Mouse (Mus musculus) brown adipose tissue, adult 24 weeks (tissue): ENCODE results near the gene Prpf31. TPM values are rescaled to one million over a fixed set of nuclear protein-coding genes. Genes with fewer than 3 reads are reported as not detected.
A peak's percentile ranks its signal among the peaks of the same experiment; 100 is the strongest.
"Not testable (repeated sequence)": the region's sequence is repeated elsewhere in the genome, so short reads cannot be mapped to it uniquely, and the experiment has no call there.

Experiments
- H3K27ac ChIP-seq: fragments of 200-500 bp; replicated peaks from 2 replicates; pipeline ENCODE4 v1.5.1; 2012; ENCODE audit warnings: low read depth, mild to moderate bottlenecking, low read length
- H3K4me1 ChIP-seq: fragments of 200-500 bp; 2 replicates; pipeline ENCODE4 v1.6.1; 2012; ENCODE audit warnings: low read length, mixed read lengths; ENCODE audit not compliant: control insufficient read depth, insufficient read depth, insufficient read length
- H3K4me3 ChIP-seq: fragments of 200-500 bp; 2 replicates; pipeline ENCODE4 v1.5.1; 2012; ENCODE audit warnings: low read depth, mild to moderate bottlenecking, low read length, moderate library complexity; ENCODE audit not compliant: insufficient read depth
- polyA plus RNA-seq: library from polyadenylated mRNA; stranded (reverse); fragments of >200 nt; gene quantifications from 2 replicates; pipeline ENCODE4 v1.2.4, GENCODE M21; 2012; ENCODE audit not compliant: missing spikeins, insufficient read depth, insufficient read length

Gene Prpf31
- polyA plus RNA-seq: 18.7 and 20.7 TPM in 2 replicates

DNA sequence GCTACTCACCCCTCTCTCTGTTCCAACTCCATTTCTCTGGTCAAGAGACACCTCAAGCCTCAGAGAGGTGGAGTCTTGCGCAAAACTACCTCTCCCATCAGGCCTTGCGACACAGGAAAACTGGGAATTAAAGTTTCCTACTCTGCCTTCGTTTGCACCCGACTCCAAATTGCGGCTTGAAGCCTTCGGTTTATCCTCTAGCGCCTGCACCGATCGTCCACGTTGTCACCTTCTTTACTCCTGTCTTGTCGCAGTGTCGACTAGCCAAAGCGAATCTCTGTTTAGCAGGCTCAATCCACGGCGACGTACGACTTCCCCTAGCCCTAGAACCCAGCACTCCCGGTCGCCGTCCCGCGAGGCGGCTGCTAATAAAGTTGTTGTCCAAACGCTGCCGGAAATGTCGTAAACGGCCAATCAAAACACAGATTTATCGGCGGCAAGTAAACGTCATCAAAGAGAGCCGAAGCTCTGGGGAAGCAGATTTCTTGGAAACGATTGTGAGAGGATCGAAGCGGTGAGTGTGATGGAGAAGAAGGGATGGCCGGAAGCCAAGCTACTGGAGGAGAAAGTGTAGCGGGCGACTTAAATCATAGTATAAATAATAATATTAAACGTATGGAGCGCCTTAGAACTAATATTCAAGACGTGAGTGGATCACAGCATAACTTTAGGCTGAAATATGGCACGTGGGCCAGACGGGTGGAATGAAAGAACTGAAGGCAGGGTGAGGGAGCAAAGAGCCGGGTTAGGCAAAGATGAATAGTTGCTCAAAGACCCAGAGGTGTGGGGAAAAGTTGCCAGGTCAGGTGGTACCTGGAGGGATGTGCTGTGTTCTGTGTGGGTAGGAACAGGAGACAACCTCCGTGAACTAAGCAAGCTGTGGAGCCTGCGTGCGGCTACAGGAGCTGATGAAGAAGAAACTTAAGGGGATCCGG is at the start of gene Prpf31, which contains the start of gene Tfpt:
TSS of gene Prpf31 (plus strand) at position 443 of the 935 bp plus-strand sequence.
TSS of gene Tfpt (minus strand) at position 387 of the 935 bp plus-strand sequence.
- peaks cover 10% of the 10 kb centered on the region for H3K4me1 ChIP-seq
- peak within 1 kb of the TSS; percentile 92 for H3K27ac ChIP-seq
- peak within 1 kb of the TSS; percentile 81 for H3K4me3 ChIP-seq

DNA sequence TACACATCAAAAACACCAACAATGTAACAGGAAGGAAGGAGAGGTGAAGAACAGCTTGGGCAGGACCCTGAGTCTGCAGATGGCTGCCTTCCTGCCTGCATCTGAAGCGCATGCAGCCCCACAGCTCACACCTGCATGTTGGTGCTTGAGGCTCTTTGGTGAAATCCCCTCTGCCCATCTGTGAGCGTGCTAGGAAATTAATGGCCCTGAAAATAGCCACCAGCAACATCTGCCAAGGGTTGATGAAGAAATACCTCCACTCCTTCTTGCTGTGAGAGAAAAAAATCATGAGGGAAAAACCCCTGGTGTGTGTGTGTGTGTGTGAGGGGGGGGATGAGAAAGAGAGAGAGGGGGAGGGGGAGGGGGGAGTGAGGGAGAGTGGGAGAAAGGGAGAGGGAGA is 49.8 kb upstream of the Prpf31 start:
- Histone ChIP-seq H3K27ac (no peak overlapping the region), H3K4me3 (no peak overlapping the region), H3K4me1 (no peaks in the 10 kb centered on the region)

DNA sequence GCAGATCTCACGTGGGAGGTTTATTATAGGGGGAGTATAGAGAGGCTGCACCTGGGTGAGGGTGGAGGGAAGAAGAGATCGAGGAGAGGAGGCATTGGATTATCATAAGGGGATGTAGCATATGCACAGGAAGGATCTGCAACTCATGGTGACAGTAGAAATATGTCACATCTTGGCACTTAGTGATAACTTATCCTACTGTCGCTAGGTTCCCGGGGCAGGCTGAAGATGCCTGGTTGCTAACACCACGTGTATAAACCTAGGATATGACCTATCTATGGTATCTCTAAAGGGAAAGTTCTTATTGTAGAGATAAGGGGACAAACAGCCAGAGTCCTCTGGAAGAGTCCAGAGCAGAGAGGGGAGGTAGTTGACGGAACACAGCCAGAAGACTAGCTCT is 44.0 kb upstream of the Prpf31 start:
- Histone ChIP-seq H3K27ac (no peak overlapping the region), H3K4me3 (no peak overlapping the region), H3K4me1 (no peaks in the 10 kb centered on the region)

DNA sequence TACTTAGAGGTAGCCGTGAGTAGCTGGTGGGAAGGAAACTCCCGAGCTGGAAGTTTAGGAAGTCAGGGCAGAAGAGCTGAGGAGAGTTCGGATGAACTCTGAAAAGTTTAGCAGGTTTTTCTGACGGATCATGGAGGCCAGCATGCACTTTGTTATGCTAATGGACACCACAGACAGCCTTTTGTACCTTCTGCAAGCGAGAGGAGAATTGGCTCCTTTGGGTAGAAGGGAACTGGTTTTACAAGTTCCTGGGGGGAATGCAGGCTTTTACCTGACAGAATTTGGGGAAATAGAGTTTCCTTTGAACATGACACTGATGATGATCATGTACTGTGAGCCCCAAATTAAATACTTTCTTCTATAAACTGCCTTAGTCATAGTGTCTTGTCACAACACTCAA is 43.5 kb upstream of the Prpf31 start:
- Histone ChIP-seq H3K4me3 (no peak overlapping the region), H3K4me1 (no peaks in the 10 kb centered on the region), H3K27ac (no peak overlapping the region)

DNA sequence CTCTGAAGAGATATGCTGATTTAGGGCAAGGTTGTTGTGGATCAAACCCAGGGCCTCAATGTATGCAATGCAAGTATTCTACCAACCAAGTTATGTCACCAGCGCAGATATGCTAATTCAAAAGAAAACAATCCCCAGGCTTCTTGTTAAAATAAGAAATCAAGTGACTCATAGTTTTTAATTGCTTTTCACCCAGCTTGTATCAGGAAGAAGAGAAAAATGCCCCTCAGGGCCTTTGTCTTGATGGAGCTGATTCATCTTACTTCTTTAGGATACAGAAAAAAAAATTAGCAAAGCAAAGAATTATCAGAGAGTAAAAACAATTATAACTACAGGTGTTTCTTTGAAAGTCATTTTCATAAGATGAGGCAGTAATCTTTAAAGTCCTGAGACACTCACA is 42.5 kb upstream of the Prpf31 start:
- H3K4me3 ChIP-seq: no peak overlapping the region
- H3K27ac ChIP-seq: no peak overlapping the region
- no peaks in the 10 kb centered on the region for H3K4me1 ChIP-seq

DNA sequence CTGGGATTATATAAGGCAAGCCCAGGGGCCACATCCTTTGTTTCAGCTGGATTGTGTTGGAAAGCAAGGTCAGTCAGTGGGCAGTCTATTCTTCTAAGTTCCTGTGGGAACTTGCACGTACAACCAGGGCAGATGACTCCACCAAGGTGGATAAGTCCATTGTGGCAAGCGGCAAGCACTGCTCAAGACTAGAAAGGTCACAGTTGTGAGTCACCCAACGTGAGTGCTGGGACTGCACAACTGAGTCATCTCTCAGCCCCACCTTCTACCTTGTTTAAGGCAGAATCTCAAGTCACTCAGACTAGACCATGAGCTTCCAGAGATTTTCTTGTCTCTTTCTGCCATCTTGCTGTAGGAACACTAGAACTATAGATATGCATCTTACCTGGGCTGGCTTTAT is 39.2 kb upstream of the Prpf31 start:
- H3K27ac ChIP-seq: no peak overlapping the region
- H3K4me1 ChIP-seq: no peaks in the 10 kb centered on the region
- H3K4me3 ChIP-seq: no peak overlapping the region

DNA sequence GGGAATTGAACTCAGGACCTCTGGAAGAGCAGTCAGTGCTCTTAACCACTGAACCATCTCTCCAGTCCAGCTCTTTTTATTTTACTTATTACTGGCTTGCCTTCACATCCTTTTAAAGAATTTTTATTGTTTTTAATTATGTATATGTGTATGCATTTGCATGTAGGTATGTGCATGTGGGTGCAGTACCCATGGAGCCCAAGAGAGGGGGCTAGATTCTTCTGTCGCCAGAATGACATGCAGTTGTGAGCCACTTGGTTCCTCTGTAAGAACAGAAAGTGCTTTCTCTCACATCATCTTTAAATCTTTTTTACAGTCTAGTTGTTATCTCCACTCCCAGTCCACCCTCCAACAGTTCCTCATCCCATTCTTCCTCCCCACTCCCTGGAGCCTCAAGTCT is 38.3 kb upstream of the Prpf31 start:
- no peak overlapping the region for H3K4me3 ChIP-seq
- H3K4me1 ChIP-seq: no peaks in the 10 kb centered on the region
- no peak overlapping the region for H3K27ac ChIP-seq

DNA sequence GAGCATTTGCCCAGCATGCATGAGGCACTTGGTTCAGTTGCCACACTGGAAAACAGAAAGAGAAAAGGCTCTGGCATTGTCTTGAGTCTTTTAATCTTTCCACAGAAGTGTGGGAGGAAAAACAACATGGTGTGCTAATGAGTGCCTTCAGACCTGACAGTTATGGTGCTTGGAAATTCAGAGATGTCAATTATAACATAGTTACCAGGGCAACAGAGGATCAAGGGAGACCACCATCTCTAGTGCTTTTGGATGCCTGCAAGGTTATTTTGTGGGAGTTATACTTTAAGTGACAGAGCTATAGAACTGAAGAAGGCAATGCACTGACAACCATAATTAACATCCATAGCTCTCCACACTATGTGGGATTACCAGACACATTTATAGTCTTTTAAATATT is 35.9 kb upstream of the Prpf31 start:
- H3K4me3 ChIP-seq: no peak overlapping the region
- H3K27ac ChIP-seq: no peak overlapping the region
- no peaks in the 10 kb centered on the region for H3K4me1 ChIP-seq

DNA sequence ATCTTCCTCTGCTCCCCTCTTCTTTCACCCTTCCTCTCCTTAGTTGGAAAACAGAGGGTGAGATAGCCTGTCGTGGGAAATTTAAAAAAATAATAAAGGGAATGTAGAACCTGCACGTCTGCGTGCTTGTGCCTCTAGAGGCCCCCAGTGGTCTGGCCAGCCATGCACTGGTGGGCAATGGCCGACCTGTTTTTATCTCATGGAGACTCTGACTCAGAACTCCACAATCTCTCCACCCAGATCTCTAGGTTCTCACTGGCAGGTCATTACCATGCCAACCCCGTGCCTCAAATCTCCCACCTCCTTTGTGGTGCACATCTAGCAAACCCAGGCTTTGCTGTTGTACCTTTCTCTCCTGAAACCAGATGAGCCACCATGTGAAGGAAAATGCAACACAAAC is 35.1 kb upstream of the Prpf31 start:
- Histone ChIP-seq H3K4me3 (0 out of 2 replicates have a peak overlapping the region, but pooled peaks have one; percentile 21), H3K4me1 (no peaks in the 10 kb centered on the region), H3K27ac (no peak overlapping the region)

DNA sequence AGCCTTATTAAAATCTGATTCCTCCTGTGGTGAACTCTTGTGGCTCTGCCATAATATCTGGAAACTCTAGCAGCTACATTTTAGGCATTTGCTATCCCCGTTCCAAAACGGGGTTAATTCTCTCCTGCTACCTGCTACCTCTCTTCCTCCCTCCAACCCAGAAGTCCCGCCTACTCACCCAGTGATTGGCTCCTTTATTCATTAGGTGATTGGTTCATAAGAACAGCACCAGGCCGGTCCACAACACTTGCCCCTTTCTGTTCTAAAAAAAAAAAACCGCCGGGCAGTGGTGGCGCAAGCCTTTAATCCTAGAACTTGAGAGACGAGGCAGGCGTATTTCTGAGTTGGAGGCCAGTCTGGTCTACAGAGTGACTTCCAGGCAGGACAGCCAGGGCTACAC is 34.6 kb upstream of the Prpf31 start:
- Histone ChIP-seq H3K4me3 (peak overlapping the region; percentile 21), H3K4me1 (no peaks in the 10 kb centered on the region), H3K27ac (no peak overlapping the region)

DNA sequence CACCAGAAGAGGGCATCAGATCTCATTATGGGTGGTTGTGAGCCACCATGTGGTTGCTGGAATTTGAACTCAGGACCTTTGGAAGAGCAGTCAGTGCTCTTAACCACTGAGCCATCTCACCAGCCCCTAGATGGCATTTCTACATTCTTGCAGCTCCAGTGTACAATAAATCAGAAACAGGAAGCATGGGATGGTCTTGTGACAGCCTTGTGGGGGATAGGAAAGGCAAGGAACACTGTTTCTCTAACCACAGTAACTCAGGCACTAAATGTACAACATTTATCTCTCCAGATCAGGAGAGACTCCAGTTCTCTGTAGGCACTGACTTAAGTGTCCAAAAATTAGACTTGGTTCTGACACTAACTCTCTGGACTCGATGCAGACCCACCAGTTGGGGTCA is 32.0 kb upstream of the Prpf31 start:
- not testable (repeated sequence) for H3K4me1 ChIP-seq, H3K27ac ChIP-seq, H3K4me3 ChIP-seq

DNA sequence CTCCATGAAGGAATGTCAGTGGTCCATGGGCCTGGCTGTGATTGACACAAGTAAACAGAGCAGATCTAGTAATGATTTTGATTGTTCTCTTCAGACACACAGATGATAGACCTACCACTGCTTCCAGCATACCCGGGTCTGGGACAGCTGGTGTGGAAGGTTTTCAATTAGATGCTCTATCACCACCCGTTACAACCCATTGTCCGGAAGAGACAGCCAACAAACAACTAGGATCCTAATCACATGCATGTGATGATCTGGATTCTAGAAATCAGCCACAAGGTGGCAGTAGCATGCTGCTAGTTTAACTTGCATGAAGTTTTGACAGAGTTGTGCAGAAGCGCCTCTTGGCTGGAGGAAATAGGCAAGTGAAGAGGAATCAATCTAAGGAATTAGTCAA is 28.7 kb upstream of the Prpf31 start:
- H3K27ac ChIP-seq: no peak overlapping the region
- no peak overlapping the region for H3K4me3 ChIP-seq
- H3K4me1 ChIP-seq: no peaks in the 10 kb centered on the region

DNA sequence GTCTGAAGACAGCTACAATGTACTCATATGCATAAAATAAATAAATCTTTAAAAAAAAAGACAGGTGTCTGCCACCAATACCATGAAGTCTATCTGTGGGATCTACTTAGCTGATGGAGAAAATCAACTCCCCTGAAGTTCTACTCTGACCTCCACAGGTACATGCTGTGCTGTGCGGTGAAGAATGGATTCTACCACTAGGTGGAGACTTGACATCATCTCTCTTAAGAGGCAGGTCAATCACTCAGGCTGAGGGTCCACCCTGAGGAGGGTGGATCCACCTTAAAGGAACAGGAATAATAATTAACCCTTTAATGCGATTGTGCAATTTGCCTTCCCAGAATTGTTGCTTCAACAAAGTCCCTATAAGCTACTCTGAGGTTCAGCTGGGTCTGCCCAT is 23.0 kb upstream of the Prpf31 start:
- H3K4me1 ChIP-seq: peaks cover 6% of the 10 kb centered on the region
- no peak overlapping the region for H3K27ac ChIP-seq
- H3K4me3 ChIP-seq: no peak overlapping the region

DNA sequence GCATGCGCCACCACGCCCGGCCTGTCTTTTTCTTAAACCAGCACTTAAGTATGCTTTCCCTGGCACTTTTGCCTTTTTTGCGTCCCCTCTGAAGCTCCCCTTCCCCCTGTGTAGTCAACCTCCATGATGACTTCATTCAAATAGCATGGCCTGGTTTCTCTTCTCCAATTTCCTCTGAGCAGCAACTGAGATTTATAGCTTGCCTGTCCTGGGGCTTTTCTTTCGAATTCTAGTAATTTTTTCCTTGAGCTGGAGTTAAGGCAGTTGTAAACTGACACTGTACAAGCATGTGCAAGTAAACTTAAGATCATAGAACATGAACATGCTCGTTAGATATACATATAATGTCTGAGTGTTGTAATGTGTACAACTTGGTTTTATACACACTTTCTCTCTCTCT is 22.4 kb upstream of the Prpf31 start:
- H3K4me3 ChIP-seq: no peak overlapping the region
- H3K27ac ChIP-seq: 0 out of 2 replicates have a peak overlapping the region, but pooled peaks have one; percentile 34
- H3K4me1 ChIP-seq: peaks cover 6% of the 10 kb centered on the region

DNA sequence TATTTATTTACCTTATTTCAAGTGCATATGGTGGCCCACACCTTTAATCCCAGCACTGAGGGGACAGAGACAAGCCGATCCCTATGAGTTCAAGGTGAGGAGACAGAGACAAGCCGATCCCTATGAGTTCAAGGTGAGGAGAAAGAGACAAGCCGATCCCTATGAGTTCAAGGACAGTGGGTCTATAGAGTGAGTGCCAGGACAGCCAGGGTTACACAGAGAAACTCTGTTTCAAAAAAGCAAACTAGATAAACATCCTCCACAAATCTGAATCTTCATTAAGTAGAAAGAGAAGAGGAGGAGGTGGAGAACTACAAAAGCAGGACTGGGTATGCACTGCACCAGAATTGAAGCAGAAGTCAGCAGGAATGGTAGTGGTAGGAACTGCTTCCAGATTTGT is 21.1 kb upstream of the Prpf31 start:
- H3K27ac ChIP-seq: peak overlapping the region; percentile 100
- no peak overlapping the region for H3K4me3 ChIP-seq
- H3K4me1 ChIP-seq: peaks cover 6% of the 10 kb centered on the region

DNA sequence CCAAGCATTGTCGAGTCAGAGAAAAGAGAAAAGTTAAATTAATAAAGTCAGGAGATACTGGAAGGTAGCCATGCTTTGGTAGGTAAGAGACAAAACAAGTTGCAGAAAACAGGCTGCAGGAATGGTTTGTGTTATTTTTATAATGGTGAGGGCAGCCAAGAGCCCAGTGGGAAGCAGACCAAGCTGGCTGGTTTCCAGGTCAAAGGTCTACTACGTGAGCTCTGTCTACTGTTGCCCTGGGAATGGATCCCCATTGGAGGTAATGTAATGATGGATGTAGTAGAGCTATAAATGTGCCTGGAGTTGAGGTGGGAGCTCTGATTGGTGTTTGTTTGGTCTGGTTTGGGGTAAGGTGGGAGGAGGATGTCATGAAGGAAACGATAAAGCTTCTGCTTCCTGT is 20.7 kb upstream of the Prpf31 start:
- H3K27ac ChIP-seq: peak overlapping the region; percentile 100

More for the DNA sequence above, 20.7 kb upstream of the Prpf31 start:
- Histone ChIP-seq H3K4me1 (peaks cover 6% of the 10 kb centered on the region), H3K4me3 (no peak overlapping the region)
